Comparison of ENCODE assay signal across 9 mouse cellular contexts in the genomic region with DNA sequence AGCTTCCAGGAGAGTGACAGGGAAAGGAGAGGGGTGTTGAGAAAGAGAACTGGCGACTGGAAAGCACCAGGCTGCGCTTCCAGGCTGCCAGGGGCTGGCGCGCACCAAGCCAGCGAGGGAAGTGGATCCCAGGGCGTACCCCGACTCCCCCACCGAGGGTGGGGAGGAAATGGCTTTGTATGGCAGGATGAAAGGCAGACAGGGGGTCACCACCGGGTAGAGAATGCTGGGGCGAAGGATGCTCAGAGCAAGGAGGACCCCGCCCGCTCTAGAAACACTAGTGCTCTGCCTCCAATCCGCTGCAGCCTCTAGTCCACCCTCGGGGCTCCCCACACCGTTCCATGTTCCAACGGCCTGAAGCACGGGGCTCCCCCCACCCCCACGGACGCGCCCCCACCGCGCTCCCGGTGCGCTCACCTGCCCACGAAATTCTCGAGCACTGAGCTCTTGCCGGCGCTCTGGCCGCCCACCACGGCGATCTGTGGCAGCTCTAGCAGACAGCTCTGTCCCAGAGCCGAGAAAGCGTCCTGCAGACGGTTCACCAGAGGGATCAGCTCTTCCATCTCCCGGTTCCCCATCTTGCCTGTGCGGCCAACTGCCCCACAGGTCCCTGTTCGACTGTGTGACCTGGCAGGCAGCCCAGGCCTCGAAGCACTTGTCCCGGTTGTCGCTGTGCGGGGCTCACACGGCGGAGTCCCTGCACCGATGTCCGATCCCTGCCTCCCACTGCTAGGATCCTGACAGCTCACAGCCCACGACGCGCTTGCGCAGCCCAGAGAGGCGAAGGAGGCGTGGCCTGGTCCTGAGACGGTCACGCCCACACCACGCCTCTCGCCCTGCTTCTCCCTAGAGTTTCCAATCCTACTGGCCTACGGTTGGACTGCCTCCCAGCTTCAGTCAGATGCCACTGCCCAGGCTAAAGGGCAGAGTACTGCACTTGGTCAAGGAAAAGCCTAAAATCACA. TPM values are rescaled to one million over a fixed set of nuclear protein-coding genes. Genes with fewer than 3 reads are reported as not detected.
DNase-seq lines count a peak whose midpoint lies in the region; ATAC-seq lines count a peak whose summit lies in the region.
"Had no signal": no experiment of that assay in that cellular context is flagged by ENCODE, and none has a peak within 500 bp of the region (broad histone marks: within the 10 kb centered on the region; RNA-seq: fewer than 3 reads in every experiment).

A gene (minus strand): TSS at position 789 of the 964 bp plus-strand sequence.

- ATAC-seq in hindbrain, embryonic 14.5 days (ENCODE audit: low FRiP score) = peak; percentile 98

- no peaks in the 10 kb centered on the region; the same call in 1 of the 2 replicates for H3K27me3 ChIP-seq in hindbrain, embryonic 14.5 days (ENCODE audit: control insufficient read depth, insufficient read depth, low read length)

- peak within 1 kb of the TSS; percentile 73 for H3K4me2 ChIP-seq in hindbrain, embryonic 14.5 days (replicated peaks)

- peaks cover 14% of the 10 kb centered on the region; the same call in 1 of the 2 replicates for H3K4me1 ChIP-seq in hindbrain, embryonic 14.5 days (replicated peaks; ENCODE audit: control insufficient read depth, insufficient read depth, low read length)

- peak within 1 kb of the TSS; percentile 85 for H3K27ac ChIP-seq in hindbrain, embryonic 14.5 days

- under 1% methylated on average over 53 of the region's 56 CpGs for WGBS in hindbrain, embryonic 14.5 days

- H3K9me3 ChIP-seq in hindbrain, embryonic 14.5 days (ENCODE audit: control insufficient read depth, low read length) = no peaks in the 10 kb centered on the region

- peak within 1 kb of the TSS; percentile 89 for H3K4me3 ChIP-seq in hindbrain, embryonic 14.5 days (replicated peaks; ENCODE audit: low read length)

- H3K36me3 ChIP-seq in hindbrain, embryonic 14.5 days (replicated peaks; ENCODE audit: control insufficient read depth, insufficient read depth) = no peaks in the 10 kb centered on the region

- peak; percentile 59 for DNase-seq in WW6 (ENCODE audit: low read depth, low spot score)
- DNase-seq in cerebellum, postnatal 36 days = peak; percentile 94 to 95
- DNase-seq in frontal cortex, postnatal 36 days (ENCODE audit: low spot score in 2 of 2) = peak; percentile 89 to 93
- peak; percentile 90 for DNase-seq in hindbrain, embryonic 14.5 days (ENCODE audit: low spot score)
- peak; percentile 72 to 77 for DNase-seq in layer of hippocampus, postnatal 25 days (ENCODE audit: extremely low spot score in 1 of 2, low spot score in 1 of 2)
- peak; percentile 90 for DNase-seq in lung, postnatal 14 days
- DNase-seq in retina, postnatal 1 day = peak; percentile 96
- DNase-seq in urinary bladder, adult 2 months (ENCODE audit: low spot score) = peak; percentile 61

- peak within 1 kb of the TSS; percentile 87 for H3K9ac ChIP-seq in hindbrain, embryonic 14.5 days

RNA-seq across cellular contexts. Expression of the gene that starts here (rescaled TPM):
- 70.0 and 71.6 TPM in 2 replicates for polyA plus RNA-seq in hindbrain, embryonic 14.5 days (2014; fragmentation: Nextera tagmentation; extraction: Ambion mirVana)
- total RNA-seq in layer of hippocampus, postnatal 25 days (2021) = 10 to 100 TPM; 66.1 to 83.0 TPM
- 4.2 and 5.2 TPM in 2 replicates for polyA plus RNA-seq in urinary bladder, adult 2 months (2012; rRNA removed)
- total RNA-seq: neutrophil, adult 5-6 weeks had no signal

Comparison
In these comparisons a context has a peak if more than half of its experiments do, and no peak if none do; other contexts are left out.
1. Peak in every context shown above with its lines: DNase-seq, ATAC-seq, H3K4me3 ChIP-seq and H3K27ac ChIP-seq.
2. RNA of the gene that starts here (polyA plus RNA-seq): 70.0 to 71.6 TPM in hindbrain, embryonic 14.5 days; 4.2 to 5.2 TPM in urinary bladder, adult 2 months; every median in the first group is over 10 times any median in the second.